Mouse (Mus musculus): ENCODE data around the gene Mab21l1. TPM values are rescaled to one million over a fixed set of nuclear protein-coding genes. Genes with fewer than 3 reads are reported as not detected.

The Mab21l1 gene
- polyA plus RNA-seq, 1 experiment from 2014 or later = 92.8 TPM

GRCm38 (mm10) chr3:55783171-55784081, 1.1 kb downstream of the Mab21l1 start:
- peak overlapping the region; percentile 63 for H3K4me3 ChIP-seq (ENCODE audit: low read depth, low read length)
- under 1% methylated on average over 45 of the region's 45 CpGs for WGBS
- H3K9ac ChIP-seq (ENCODE audit: low read length) = peak overlapping the region; percentile 87
- DNase-seq (ENCODE audit: low spot score, missing footprints) (peak; percentile 96), ATAC-seq (ENCODE audit: low FRiP score) (no peak)
- H3K9me3 ChIP-seq (ENCODE audit: control insufficient read depth, low read length) = no peaks in the 10 kb centered on the region
- peak overlapping the region; percentile 88 for H3K27ac ChIP-seq (ENCODE audit: low read depth, low read length)
- peaks cover 34% of the 10 kb centered on the region for H3K4me1 ChIP-seq (ENCODE audit: control insufficient read depth, insufficient read depth, low read length)
- peaks cover 22% of the 10 kb centered on the region for H3K27me3 ChIP-seq (ENCODE audit: control insufficient read depth, insufficient read depth, low read length)
- peak overlapping the region; percentile 79 for H3K4me2 ChIP-seq
- no peaks in the 10 kb centered on the region for H3K36me3 ChIP-seq (ENCODE audit: control insufficient read depth, insufficient read depth, low read length)

- Histone ChIP-seq H3K9me3 (ENCODE audit: control insufficient read depth, low read length) (no peaks in the 10 kb centered on the region), H3K36me3 (ENCODE audit: control insufficient read depth, insufficient read depth, low read length) (no peaks in the 10 kb centered on the region), H3K9ac (ENCODE audit: low read length) (peak overlapping the region; percentile 87), H3K4me3 (ENCODE audit: low read depth, low read length) (peak overlapping the region; percentile 63), H3K4me1 (ENCODE audit: control insufficient read depth, insufficient read depth, low read length) (peaks cover 39% of the 10 kb centered on the region), H3K27me3 (ENCODE audit: control insufficient read depth, insufficient read depth, low read length) (peaks cover 22% of the 10 kb centered on the region), H3K4me2 (peak overlapping the region; percentile 79), H3K27ac (ENCODE audit: low read depth, low read length) (peak overlapping the region; percentile 88; the same call in 1 of the 2 replicates)
- peak; percentile 94 for DNase-seq (ENCODE audit: low spot score, missing footprints)
- no peak for ATAC-seq (ENCODE audit: low FRiP score)
- 2% methylated on average over 7 of the region's 7 CpGs for WGBS
Measured at GRCm38 (mm10) chr3:55784101-55784500, 1.8 kb downstream of the Mab21l1 start.

GRCm38 (mm10) chr3:55785266-55785980, 3.1 kb downstream of the Mab21l1 start:
- peak; percentile 90 for DNase-seq (ENCODE audit: low spot score, missing footprints)
- H3K4me3 ChIP-seq (ENCODE audit: low read depth, low read length) = peak overlapping the region; percentile 43
- no peak for ATAC-seq (ENCODE audit: low FRiP score)
- WGBS = 32% methylated on average over 4 of the region's 4 CpGs
- no peaks in the 10 kb centered on the region for H3K36me3 ChIP-seq (ENCODE audit: control insufficient read depth, insufficient read depth, low read length)
- H3K9me3 ChIP-seq (ENCODE audit: control insufficient read depth, low read length) = no peaks in the 10 kb centered on the region
- H3K4me1 ChIP-seq (ENCODE audit: control insufficient read depth, insufficient read depth, low read length) = peaks cover 40% of the 10 kb centered on the region
- H3K4me2 ChIP-seq = peak overlapping the region; percentile 64
- peak overlapping the region; percentile 85 for H3K9ac ChIP-seq (ENCODE audit: low read length)
- H3K27ac ChIP-seq (ENCODE audit: low read depth, low read length) = no peak overlapping the region
- H3K27me3 ChIP-seq (ENCODE audit: control insufficient read depth, insufficient read depth, low read length) = peaks cover 22% of the 10 kb centered on the region

DNA sequence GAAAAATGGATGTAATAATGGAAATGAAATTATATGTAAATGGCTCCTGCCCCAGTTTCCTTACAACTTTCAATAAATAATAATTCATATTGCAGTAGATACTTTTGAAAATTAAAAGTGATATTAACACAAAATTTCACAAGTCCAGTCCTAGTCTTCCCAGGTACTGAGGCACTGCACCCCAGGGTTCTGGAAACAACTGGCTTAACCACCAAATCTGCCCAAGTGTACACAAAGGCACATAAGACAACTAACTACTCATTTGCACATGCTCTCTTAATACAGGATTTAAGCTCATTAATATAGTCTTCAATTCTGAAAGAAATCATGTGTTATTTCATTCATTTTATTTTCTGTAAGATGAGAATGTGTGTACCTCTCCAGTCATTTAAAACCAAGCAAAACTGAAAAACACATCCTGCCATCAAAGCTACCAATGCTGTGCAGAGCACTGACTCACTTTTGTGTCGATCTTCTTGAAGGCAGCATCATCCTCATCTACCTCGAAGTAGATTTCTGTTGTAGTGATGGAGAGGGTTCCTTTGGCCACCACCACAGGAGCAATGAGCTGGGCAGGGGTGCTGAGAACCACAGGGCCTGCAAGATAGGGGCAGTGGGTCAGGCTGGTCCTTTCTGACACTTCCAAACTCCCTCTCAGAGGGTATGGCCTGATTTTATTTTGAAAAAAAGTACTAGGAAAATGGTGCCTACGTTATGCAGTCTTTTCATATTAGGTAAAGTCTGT, 3.8 kb downstream of the Mab21l1 start:
- peak overlapping the region; percentile 43 for H3K4me3 ChIP-seq (ENCODE audit: low read depth, low read length)

GRCm38 (mm10) chr3:55786835-55787486, 4.7 kb downstream of the Mab21l1 start:
- no peak for ATAC-seq (ENCODE audit: low FRiP score)
- Histone ChIP-seq H3K27me3 (ENCODE audit: control insufficient read depth, insufficient read depth, low read length) (peaks cover 12% of the 10 kb centered on the region), H3K9me3 (ENCODE audit: control insufficient read depth, low read length) (no peaks in the 10 kb centered on the region), H3K4me3 (ENCODE audit: low read depth, low read length) (peak overlapping the region; percentile 43), H3K36me3 (ENCODE audit: control insufficient read depth, insufficient read depth, low read length) (no peaks in the 10 kb centered on the region), H3K9ac (ENCODE audit: low read length) (peak overlapping the region; percentile 85), H3K4me1 (ENCODE audit: control insufficient read depth, insufficient read depth, low read length) (peaks cover 31% of the 10 kb centered on the region), H3K27ac (ENCODE audit: low read depth, low read length) (peak overlapping the region; percentile 92), H3K4me2 (peak overlapping the region; percentile 64)
- WGBS = 2% methylated on average over 17 of the region's 17 CpGs
- DNase-seq (ENCODE audit: low spot score, missing footprints) = no peak

More for the DNA sequence above, 3.8 kb downstream of the Mab21l1 start:
- Histone ChIP-seq H3K27ac (ENCODE audit: low read depth, low read length) (peak overlapping the region; percentile 92), H3K9me3 (ENCODE audit: control insufficient read depth, low read length) (no peaks in the 10 kb centered on the region), H3K4me2 (peak overlapping the region; percentile 64), H3K36me3 (ENCODE audit: control insufficient read depth, insufficient read depth, low read length) (no peaks in the 10 kb centered on the region), H3K27me3 (ENCODE audit: control insufficient read depth, insufficient read depth, low read length) (peaks cover 18% of the 10 kb centered on the region), H3K9ac (ENCODE audit: low read length) (peak overlapping the region; percentile 85), H3K4me1 (ENCODE audit: control insufficient read depth, insufficient read depth, low read length) (peaks cover 35% of the 10 kb centered on the region)
- peak; percentile 88 for DNase-seq (ENCODE audit: low spot score, missing footprints)
- ATAC-seq (ENCODE audit: low FRiP score) = no peak
- 4% methylated on average over 3 of the region's 3 CpGs for WGBS

GRCm38 (mm10) chr3:55787487-55788213, 5.3 kb downstream of the Mab21l1 start:
- DNase-seq (ENCODE audit: low spot score, missing footprints) (peak; percentile 96), ATAC-seq (ENCODE audit: low FRiP score) (peak; percentile 79)
- H3K9me3 ChIP-seq (ENCODE audit: control insufficient read depth, low read length) = no peaks in the 10 kb centered on the region
- peak overlapping the region; percentile 85 for H3K9ac ChIP-seq (ENCODE audit: low read length)
- WGBS = under 1% methylated on average over 54 of the region's 54 CpGs
- H3K27me3 ChIP-seq (ENCODE audit: control insufficient read depth, insufficient read depth, low read length) = peaks cover 9% of the 10 kb centered on the region
- H3K27ac ChIP-seq (ENCODE audit: low read depth, low read length) = peak overlapping the region; percentile 92
- H3K4me2 ChIP-seq = peak overlapping the region; percentile 64
- H3K4me3 ChIP-seq (ENCODE audit: low read depth, low read length) = peak overlapping the region; percentile 43
- peaks cover 31% of the 10 kb centered on the region for H3K4me1 ChIP-seq (ENCODE audit: control insufficient read depth, insufficient read depth, low read length)
- H3K36me3 ChIP-seq (ENCODE audit: control insufficient read depth, insufficient read depth, low read length) = no peaks in the 10 kb centered on the region

DNA sequence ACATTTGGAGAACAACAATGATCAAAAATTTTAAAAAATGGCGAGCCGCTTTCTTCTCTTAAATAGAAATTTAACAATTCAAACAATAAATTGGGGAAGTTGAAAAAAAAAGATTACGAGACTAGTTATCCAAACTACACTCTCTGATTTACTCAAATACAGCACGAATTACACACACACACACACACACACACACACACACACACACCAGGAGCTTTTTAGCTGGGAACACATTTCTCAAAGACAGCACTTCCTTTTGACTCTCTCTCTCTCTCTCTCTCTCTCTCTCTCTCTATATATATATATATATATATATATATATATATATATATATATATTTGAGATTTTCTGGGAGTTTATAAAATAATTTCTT, 5.9 kb downstream of the Mab21l1 start:
- Histone ChIP-seq H3K36me3 (ENCODE audit: control insufficient read depth, insufficient read depth, low read length) (no peaks in the 10 kb centered on the region), H3K4me1 (ENCODE audit: control insufficient read depth, insufficient read depth, low read length) (peaks cover 29% of the 10 kb centered on the region), H3K27ac (ENCODE audit: low read depth, low read length) (peak overlapping the region; percentile 92; the same call in 1 of the 2 replicates), H3K4me2 (peak overlapping the region; percentile 64), H3K4me3 (ENCODE audit: low read depth, low read length) (peak overlapping the region; percentile 43; the same call in 1 of the 2 replicates), H3K9ac (ENCODE audit: low read length) (no peak overlapping the region), H3K9me3 (ENCODE audit: control insufficient read depth, low read length) (no peaks in the 10 kb centered on the region), H3K27me3 (ENCODE audit: control insufficient read depth, insufficient read depth, low read length) (peaks cover 9% of the 10 kb centered on the region)
- DNase-seq (ENCODE audit: low spot score, missing footprints) (no peak), ATAC-seq (ENCODE audit: low FRiP score) (no peak)
- WGBS = 4% methylated on average over 4 of the region's 4 CpGs

All from midbrain, embryonic 11.5 days (tissue).